Mouse (Mus musculus) heart, adult 11 months (tissue): Measurements from ENCODE around the gene Edn2.

Experiments used
- DNase-seq: peaks from one replicate; pipeline ENCODE4 v3.0.0; 2022

Edn2 gene

DNA sequence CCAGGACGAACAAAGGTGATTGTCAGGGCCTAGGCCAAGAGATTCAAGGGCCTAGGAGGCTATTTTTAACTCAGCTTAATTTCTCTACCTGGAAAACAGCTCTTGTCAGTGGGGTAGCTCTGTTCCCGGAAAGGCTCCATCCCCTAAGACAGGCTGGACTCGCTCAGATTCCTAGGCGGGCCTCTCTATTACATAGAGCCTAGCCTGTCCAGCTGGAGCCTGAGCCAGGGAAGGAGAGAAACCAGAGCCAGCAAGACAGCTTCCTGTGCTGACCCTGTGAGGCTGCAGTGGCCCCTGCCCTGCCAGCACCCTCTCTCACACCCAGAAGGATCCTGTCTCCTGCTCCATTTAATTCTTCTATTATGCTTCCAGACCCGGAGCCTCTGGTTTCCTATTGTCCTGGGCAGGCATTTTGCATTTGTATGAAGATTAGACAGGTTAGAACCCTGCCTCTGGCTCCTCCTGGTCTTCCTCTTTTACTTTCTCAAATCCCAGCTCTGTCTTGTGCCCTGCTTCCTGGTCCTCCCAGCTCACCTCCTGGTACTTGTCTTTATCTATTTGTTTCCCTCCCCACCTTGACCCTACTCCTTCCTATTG, 2.2 kb upstream of the Edn2 start:
- DNase-seq: no peak

DNA sequence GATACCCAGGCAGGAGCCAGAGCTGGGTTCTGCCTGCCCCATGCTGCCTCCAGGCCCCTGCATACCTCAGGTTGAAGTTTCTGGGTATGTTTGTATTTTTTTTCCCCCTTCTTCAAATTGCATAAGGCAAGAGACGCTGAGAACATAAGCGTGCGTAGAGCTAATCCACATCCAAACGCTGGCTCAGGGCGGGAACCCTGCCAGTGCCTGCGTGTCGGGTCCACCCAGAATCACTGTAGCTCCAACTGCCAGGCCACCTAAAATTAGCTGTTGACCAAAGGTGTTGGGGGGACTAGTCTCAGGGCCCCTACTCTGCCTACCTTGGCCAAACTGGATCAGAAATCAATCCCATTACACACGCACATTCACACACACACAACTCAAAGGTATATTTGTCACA, 1.6 kb downstream of the Edn2 start:
- DNase-seq: no peak

DNA sequence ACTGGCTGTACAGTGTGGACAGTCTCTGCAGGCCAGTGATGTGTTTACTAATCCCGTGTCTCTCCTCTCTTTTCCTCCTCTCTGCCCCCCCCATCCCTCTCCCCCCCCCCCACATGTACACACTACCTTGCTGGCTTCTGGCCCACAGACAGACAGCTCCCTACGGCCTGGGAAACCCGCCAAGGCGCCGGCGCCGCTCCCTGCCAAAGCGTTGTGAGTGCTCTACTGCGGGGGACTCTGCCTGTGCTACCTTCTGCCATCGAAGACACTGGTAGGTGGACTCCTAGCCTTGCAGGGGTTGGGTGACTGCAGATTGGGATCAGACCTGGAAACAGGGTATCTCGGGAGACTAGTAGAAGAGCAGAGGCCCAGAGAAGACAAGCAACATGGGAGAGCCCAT, 2.2 kb downstream of the Edn2 start:
- no peak for DNase-seq

DNA sequence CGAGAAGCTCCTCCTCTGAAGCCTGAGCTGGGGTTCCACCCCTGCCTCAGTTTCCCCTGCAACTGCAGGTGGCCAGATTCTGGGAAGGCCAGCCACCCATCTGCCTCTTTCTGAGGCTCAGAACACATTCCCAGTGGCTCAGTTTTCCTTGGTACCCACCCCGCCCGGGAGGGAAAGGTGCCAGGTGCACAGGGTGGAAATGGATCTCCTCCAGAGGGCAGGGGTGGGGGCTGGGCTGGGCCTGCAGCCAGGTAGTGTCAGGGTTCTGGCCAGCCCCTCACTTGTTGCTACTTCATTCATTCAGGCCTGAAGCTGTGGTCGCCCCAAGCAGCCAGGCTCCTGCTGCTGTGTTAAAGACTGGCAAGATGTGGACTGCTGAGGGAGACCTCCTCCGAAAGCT, 3.3 kb downstream of the Edn2 start:
- no peak for DNase-seq

DNA sequence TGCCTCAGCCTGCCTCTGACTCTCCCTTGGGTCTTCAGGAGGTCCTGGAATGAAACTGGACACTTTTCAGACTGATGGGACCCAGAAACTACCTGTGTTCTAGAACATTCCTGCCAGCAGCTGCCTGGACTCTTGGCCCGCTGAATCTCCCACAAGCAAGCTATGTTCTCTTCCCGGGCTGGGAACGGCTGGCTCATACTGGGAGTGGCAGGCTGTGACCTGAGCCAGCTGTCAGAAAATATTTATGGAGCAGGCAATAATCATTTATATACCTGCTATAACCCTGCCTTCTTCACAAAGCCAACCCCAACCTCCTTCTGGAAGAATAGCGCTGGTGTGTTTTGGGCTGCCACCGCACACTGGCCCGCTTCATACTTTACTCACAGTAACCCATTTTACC, 6.8 kb downstream of the Edn2 start:
- DNase-seq: no peak

DNA sequence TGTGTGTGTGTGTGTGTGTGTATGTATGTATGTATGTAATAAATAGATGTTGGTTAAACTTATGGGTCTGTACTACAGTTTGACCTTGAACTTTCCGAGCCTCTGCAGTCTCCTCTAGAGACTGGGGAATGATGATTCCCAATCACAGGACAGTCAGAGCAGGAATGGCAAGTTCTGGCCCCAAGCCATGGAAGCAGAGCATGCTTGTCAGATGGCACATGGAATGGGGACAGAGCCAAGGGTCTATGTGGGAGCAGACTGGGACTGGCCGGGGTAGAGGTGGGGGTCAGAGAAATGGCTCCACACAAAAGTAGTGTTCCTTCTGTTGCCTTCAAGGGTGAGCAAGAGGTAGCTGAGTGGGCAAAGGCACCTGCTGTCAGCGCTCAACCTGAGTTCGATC, 7.3 kb downstream of the Edn2 start:
- DNase-seq: no peak

DNA sequence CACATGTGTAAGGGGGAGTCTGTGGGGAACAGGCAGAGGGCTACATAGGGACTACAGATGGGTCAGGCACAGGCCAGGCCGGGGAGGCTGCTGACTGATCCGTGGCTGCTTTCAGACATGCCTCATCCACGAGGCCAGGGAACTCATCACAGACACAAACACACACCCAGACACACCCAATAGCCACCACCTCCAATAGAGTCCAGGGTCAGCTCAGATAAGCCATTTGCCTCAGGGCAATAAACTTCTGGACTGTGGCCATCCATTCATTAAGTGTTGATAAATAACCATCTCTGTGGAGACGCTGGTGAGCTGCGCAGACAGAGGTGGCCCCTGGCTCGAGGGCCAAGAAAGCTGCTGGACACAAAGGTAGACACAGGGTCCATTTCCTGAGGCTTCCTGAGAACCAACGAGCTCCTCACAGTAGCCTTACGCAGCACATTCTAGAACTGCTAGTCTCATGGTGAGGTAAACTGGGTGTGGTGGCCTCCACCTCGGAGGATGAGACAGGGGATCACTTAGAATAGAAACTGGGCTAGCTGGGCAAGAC, 9.5 kb downstream of the Edn2 start:
- no peak for DNase-seq

DNA sequence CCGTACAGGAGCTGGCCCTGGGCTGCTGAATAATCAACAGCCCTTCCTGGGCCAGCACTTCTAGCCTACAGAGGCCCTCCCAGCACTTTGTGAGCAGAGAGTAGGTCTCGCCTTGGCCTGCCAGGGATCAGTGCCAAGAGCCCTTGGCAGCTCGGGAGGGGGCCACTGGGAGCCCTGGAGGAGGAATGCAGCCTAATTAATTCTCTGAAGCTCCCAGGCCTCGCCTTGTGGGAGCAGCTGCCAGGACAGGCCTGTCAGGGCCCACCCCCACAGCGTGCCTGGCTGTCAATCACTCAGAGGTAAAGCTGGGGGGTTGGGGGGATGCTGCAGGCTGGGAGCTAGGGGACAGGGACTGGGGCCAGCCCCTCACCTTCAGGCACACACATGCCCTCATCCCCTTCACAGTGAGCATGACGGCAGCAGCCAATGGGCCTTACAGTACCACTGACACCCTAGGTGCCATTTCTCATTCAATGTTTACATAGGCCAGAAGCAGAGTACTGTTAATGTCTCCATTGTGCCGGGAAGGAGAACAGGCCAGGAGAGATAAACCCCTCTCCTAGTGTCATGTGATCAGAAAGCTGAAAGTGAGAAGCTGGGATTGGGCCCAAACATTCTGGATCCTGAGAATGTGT, 11.2 kb downstream of the Edn2 start:
- no peak for DNase-seq

DNA sequence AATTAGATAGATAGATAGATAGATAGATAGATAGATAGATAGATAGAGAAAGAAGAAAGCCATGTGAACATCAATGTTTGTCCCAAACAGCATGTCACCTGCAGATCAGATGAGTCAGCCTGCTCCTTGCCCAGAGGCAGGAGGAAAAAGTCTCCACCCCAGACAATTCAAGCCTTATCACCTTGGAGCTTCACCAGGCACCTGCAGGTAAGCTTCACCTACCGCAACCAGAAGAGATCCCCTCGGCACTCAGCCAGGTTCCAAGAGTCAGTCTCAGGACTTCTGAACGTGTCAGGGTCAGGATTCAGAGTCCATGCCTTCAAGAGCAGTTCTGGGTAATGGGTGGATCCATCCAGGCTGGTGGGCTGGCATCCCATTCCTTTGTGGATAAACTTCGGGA, 18.1 kb downstream of the Edn2 start:
- no peak for DNase-seq

DNA sequence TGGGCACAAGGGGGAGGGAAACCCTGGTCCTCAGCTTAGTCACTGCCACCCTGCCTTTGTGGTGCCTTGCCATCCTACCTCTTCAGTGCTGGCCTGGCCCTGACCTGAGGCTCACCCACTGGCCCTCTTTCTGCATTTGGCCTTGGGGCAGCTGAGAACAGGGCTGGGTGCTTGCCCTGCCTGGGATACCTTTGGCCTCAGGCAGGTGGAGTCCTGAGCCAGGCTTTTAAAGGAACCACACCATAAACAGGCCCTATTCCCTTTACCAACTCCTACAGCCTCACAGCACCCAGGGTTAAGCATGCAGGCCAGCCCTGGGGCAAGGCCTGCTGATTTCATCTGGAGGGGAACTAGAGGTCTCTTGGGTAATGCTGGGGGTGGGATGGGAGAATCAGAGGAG, 19.5 kb downstream of the Edn2 start:
- no peak for DNase-seq

DNA sequence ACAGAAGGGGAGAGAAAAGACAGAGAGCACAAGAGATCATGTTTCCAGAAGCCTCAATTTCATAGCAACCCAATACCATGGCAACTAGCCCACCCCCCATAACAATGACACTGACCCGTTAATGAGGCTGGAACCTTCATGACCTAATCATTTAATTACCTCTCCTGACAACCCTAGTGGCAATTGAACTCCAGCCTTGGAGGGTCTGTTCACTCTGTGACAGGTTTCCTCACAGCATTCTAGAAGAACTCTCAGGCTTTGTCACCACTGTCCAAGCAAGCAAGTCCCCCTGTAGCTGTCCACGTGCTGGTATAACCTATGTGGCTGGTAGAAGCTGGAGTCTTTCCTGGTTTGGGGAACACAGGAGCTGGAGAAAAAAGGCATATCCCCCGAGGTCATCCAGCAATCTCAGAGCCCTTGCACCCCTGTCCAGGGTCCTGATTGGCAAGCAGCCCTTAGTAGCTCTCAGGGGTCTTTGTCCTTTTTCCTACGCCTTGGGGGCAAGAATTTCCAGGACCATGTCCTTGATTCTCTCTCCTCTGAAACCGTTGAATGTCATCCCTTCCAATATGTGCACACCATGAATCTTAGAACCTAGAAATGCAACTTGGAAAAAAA, 23.5 kb downstream of the Edn2 start:
- DNase-seq: no peak

DNA sequence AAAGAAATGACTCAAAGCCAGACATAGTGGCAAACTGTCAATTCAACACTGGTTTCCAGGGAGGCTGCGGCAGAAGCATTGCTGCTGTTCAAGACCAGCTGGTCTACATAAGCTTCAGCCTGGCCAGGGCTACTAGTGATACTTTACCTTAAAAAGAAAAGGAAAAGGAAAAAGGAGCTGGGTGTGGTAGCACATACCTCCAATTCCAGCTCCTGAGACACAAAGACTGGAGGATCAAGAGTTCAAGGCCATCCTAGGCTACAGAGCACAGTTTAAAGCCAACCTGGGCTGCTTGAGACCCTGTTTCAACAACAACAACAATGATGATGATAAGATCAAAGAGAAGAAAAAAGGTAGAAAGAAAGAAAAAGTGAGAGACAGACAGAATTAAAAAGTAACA, 25.4 kb downstream of the Edn2 start:
- no peak for DNase-seq

DNA sequence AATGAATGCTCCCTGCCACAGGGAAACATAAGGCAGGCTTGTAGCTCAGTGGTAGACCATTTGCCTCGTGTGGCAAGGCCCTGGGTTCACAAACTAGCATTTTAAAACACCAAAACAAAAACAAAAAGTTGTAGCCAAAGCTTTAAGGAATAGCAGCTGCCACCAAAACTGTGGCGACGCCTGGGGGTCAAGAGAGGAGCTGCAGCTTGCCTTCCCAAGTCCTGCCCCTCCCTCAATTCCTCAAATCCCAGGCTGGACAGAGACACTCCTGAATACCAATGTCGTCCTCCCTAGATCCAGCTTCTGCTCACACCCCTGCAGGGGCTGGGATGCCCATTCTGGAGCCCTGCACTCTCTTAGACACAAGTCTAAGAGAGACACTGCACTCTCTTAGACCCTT, 25.9 kb downstream of the Edn2 start:
- DNase-seq: no peak

DNA sequence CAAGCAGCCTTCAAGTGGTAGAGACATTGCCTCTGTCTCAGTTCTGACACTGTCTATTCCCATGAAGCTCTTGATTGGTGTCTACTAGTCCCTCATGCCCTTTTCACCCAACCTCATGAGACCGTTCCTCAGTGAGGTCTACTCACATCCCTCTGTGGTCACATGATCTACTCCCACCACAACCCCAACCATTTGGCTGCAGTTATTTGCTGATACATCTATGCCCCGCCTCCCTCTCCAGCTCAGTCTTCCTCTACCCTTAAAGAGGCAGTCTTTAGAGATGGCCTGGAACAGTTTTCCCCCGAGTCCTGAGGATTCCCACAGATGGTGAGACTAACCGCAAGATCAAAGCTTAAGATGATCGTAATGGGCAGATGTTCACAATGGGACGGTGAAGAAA, 27.2 kb downstream of the Edn2 start:
- DNase-seq: no peak

DNA sequence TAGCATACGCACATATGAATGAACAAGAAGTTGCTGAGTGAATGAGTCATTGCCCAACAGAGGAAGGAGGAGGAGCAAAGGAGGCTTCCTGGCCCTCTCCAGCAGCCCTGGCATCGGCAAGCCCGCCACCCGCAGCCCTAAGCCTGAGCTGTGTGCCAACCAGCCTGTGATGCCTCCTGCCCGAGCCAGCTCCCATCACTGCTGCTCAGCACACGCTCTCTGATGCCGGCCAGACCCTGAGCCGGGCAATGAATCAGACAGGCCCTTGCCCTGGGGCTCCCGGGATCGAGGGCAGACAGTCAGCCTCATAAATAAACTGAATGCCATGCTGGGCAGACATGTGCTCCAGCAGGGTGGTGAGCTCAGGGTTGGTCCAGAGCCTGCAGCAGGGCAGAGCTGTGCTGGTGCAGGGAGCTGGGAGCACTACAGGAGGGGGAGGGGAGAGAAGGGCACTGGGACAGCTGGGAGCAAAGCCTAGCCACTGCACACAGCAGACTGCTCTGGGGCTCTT, 27.7 kb downstream of the Edn2 start:
- peak; percentile 92 for DNase-seq

DNA sequence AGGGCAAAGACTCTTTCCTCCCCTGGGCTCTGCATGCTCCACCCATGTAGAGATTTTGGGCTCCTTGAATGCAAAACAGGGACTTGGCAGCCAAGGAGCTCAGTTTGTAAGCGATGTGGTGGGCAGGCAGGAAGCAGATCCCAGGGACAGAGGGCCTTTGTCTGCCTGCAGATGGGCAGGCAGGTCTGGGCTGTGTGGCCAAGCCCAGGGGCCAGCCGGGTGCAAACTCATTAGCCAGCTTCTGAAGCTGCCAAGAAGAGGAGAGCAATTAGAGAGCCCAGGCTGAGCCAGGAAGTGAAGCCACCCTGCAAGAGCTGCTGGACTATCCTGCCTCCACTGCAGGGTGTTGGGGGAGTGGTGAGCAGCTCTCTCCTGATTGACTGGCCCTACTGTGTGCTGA, 28.9 kb downstream of the Edn2 start:
- DNase-seq: no peak

DNA sequence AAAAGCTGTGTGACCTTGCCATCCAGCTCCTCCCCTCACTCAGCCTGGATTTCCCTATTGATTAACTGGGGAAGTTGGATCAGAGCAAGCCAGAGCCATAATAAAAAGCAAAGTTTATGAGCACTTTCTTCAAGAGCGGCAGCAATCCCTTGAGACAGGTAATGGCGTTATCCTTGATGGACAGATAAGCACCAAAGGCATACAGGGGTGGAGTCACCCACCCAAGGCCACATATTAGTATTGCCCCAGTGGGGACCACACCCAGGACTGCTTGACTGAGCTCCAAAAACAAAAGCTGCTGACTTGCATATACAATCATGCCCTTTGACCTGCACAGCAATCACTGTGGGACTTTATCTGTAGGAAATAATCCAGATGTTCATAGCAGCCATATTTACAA, 31.0 kb downstream of the Edn2 start:
- no peak for DNase-seq

DNA sequence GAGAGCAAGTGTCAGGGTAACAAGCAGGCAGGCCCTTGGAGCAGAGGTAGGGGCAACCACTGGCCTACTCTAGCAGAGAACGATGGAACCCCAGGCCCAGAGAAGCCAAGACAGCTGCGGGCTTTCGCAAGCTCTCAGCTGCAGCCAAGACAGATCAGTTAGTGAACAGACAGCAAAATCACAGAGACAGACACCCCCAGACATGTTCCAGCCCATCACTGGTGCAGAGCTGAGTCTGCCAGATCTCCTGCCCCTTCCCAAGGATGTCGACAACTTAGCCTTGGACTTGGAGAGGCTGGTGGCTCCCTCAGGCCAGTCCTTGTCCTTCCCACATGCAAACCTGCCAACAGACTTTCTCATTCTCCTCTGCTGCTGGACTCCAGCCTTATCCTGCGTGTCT, 33.0 kb downstream of the Edn2 start:
- DNase-seq: peak; percentile 95

DNA sequence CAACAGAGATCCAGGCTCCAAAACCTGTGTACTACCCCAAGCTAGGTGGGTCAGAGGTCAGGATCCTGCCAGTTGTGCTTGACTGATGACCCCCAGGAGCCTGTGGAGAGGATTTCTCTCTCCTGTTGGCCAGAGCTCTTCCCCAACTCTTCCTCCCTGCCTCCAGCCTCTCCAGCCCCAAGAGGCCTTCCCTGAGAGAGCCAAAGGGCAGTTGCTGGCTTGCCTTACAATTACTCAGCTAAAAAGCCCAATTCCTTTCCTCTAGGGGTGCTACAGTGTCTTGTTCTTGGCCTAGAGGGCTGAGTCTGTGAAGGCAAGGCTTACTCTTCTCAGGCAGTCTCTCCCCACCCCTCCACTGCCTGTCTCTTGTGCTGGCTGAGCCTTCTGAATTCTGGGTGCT, 34.0 kb downstream of the Edn2 start:
- peak; percentile 91 for DNase-seq

DNA sequence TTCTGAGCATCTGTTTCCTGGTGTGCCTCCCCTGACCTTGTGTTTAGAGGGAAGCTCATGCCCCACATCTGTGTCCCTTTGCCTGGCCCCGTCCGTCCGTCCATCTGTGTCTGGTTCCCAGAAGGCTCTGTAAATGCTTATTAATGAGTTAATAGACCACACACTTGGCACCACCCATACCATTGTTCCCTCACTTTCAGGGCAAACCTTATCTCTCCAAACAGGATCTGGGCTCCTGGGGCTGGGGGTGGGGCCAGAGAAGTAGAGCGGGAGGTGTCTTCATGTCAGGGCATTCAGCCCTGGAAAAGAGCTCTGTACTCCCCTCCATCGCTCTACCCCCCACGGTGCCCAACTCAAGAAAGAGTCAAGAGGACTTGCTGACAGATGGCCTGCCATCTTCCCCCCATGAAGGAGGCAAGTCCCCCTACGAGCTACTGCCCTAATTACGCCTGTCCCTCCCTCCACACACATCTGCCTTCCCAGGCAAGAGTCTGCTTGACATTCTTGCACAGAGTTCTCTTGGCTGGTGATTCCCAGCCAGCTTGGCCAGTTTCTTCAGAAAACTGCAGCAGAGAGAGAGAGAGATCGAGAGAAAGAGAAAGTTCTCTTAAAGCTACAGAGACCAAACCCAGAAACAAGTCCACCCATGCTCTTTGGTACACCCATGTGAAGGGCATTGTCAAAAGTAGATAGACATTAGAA, 38.3 kb downstream of the Edn2 start:
- no peak for DNase-seq

DNA sequence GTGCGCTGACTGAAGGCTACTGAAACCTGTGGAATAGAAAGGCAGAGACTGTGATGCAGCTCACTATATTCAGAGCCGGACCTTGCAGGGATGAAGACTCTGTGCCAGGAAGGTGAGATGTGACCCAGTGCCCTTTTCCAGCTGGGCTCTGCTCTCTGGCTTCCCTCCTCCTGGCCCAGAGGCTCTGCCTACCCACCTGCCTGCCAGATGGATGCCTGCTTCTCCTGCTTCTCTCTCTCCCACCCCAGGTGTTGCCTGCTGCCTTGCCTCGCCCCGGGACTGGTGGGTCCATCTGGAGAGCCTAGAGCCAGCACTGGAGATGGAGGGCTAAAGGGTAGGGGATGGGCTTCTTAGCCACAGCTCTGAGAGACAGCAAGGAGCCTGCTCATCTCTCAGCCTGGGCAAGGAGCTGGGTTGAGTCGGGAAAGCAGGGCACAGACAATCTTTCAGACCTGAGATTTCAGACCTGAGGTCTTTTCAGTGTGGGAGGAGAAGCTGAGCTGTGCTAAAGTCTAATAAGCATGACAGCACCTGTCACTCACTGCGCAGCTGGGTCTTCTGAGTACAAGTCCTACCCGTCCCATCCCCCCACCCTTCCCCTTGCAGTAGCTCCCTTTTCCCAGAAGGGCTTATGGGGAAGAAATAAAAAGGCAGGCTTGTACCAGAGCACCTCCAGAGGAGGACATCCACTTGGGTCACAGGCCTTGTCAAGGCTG, 39.7 kb downstream of the Edn2 start:
- no peak for DNase-seq

DNA sequence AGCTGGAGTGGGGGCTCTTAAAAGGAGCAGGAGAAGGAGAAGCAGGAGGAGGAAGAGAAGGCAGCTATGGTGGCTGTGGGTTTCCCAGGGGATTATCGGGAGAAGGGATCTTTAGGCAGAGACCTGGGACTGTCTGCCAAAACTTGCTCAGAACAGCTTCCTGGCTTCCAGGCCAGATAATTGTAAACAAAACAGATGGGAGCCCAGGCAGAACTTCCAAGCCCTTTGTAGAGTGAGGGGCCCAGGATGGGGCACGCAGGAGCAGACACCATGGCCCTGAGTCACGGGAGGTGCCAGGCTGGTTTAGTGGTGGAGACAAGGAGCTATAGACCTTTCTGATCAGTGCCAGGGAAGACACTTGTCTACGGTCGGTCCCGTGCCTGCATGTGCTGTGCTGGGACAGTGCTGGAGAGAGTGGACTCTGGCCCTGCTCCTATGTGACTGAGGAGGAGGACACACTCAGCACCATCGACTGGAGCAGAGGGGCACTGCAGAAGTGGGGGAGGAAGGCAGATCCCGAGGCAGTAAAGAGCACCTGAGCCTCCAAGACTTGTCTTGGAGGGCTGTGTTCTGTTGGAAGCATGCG, 43.4 kb downstream of the Edn2 start:
- peak; percentile 83 for DNase-seq

DNA sequence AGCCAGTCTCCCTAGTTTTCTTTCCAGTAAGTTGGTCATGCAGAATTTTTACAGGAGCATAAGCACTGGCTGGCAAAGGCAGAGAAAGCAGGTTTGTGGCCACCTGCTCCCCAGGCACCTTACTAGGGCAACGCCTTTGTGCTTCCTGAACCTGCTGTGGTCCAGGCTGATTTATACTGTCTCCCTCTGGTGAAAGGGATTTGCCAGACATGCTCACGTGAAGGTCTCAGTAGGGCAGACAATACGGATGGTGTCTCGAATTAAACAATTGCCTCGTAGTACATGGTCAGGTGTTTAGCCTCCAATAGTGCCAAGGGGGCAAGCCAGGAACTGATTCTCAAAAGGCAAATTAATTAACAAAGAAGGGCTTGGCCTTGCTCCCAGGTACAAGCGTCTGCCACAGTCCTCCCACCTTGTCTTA, 45.5 kb downstream of the Edn2 start:
- DNase-seq: peak; percentile 81
